Mouse (Mus musculus) bone marrow macrophage, adult 2 months (primary cell): Measurements from ENCODE around the gene Uchl4. TPM values are rescaled to one million over a fixed set of nuclear protein-coding genes. Genes with fewer than 3 reads are reported as not detected.
"Not testable (repeated sequence)": the region's sequence is repeated elsewhere in the genome, so short reads cannot be mapped to it uniquely, and the experiment has no call there.

Experiments
- H3K27ac ChIP-seq: 2 replicates; pipeline ENCODE4 v1.5.1; 2012; ENCODE audit warnings: low read depth, low read length; ENCODE audit not compliant: insufficient read depth
- H3K4me1 ChIP-seq: 2 replicates; pipeline ENCODE4 v1.6.1; 2012; ENCODE audit warnings: low read length; ENCODE audit not compliant: control insufficient read depth, insufficient read depth
- H3K4me3 ChIP-seq: 2 replicates; pipeline ENCODE4 v1.5.1; 2012; ENCODE audit warnings: mild to moderate bottlenecking, low read length, moderate library complexity; ENCODE audit not compliant: insufficient read depth
- CTCF ChIP-seq: IDR thresholded peaks from 2 replicates; pipeline ENCODE4 v1.5.1; 2012; ENCODE audit warnings: low read depth, mild to moderate bottlenecking, low read length, moderate library complexity
- POLR2A ChIP-seq: IDR thresholded peaks from 2 replicates; pipeline ENCODE4 v1.6.1; 2012; ENCODE audit warnings: mild to moderate bottlenecking, low read depth, low read length, borderline replicate concordance
- polyA plus RNA-seq: library from polyadenylated mRNA; stranded (reverse); fragments of >200 nt; gene quantifications from 2 replicates; pipeline ENCODE4 v1.2.4, GENCODE M21; 2012; ENCODE audit not compliant: missing spikeins, insufficient read depth, insufficient read length

Uchl4 gene
- polyA plus RNA-seq, result 1.9 and 2.1 TPM in 2 replicates

- Histone ChIP-seq H3K27ac (no peak within 1 kb of the TSS), H3K4me3 (no peak within 1 kb of the TSS), H3K4me1 (peaks cover 20% of the 10 kb centered on the region)
- TF ChIP-seq POLR2A (no peak), CTCF (no peak)
Measured at GRCm38 (mm10) chr9:64234768-64235435, at the start of gene Uchl4. Gene Uchl4 (plus strand): TSS chr9:64235201.

GRCm38 (mm10) chr9:64193879-64194278 is 41.1 kb upstream of the Uchl4 start:
- TF ChIP-seq POLR2A (no peak), CTCF (no peak)
- H3K4me1 ChIP-seq, result peaks cover 7% of the 10 kb centered on the region
- H3K27ac ChIP-seq, result no peak overlapping the region
- no peak overlapping the region for H3K4me3 ChIP-seq

- Histone ChIP-seq H3K4me1 (peaks cover 7% of the 10 kb centered on the region), H3K4me3 (no peak overlapping the region), H3K27ac (no peak overlapping the region)
- no peak for TF ChIP-seq POLR2A
- no peak for TF ChIP-seq CTCF
Measured at GRCm38 (mm10) chr9:64195554-64195953, 39.4 kb upstream of the Uchl4 start.

GRCm38 (mm10) chr9:64197524-64197923 is 37.5 kb upstream of the Uchl4 start:
- Histone ChIP-seq H3K4me1 (peaks cover 12% of the 10 kb centered on the region), H3K4me3 (no peak overlapping the region), H3K27ac (no peak overlapping the region)
- TF ChIP-seq CTCF (no peak), POLR2A (no peak)

GRCm38 (mm10) chr9:64198068-64198762 is 36.8 kb upstream of the Uchl4 start:
- Histone ChIP-seq H3K27ac (no peak overlapping the region), H3K4me1 (peaks cover 15% of the 10 kb centered on the region), H3K4me3 (no peak overlapping the region)
- no peak for TF ChIP-seq POLR2A
- no peak for TF ChIP-seq CTCF

- not testable (repeated sequence) for H3K4me3 ChIP-seq, H3K27ac ChIP-seq
- H3K4me1 ChIP-seq, result peaks cover 17% of the 10 kb centered on the region
Measured at GRCm38 (mm10) chr9:64198763-64199418, 36.1 kb upstream of the Uchl4 start.

GRCm38 (mm10) chr9:64199897-64200296 is 35.1 kb upstream of the Uchl4 start:
- Histone ChIP-seq H3K4me1 (peaks cover 17% of the 10 kb centered on the region), H3K4me3 (no peak overlapping the region), H3K27ac (no peak overlapping the region)
- TF ChIP-seq CTCF, result no peak
- no peak for TF ChIP-seq POLR2A

GRCm38 (mm10) chr9:64202331-64202730 is 32.7 kb upstream of the Uchl4 start:
- H3K4me1 ChIP-seq, result peaks cover 17% of the 10 kb centered on the region
- TF ChIP-seq POLR2A, result no peak

GRCm38 (mm10) chr9:64202866-64203265 is 32.1 kb upstream of the Uchl4 start:
- H3K4me3 ChIP-seq, result no peak overlapping the region
- H3K27ac ChIP-seq, result peak overlapping the region; percentile 75
- peaks cover 19% of the 10 kb centered on the region for H3K4me1 ChIP-seq
- TF ChIP-seq CTCF, result no peak
- no peak for TF ChIP-seq POLR2A

More at GRCm38 (mm10) chr9:64202331-64202730, 32.7 kb upstream of the Uchl4 start:
- no peak overlapping the region for H3K4me3 ChIP-seq
- H3K27ac ChIP-seq, result peak overlapping the region; percentile 75

- TF ChIP-seq CTCF (no peak), POLR2A (no peak)
Measured at GRCm38 (mm10) chr9:64207509-64208084, 27.4 kb upstream of the Uchl4 start.

More at GRCm38 (mm10) chr9:64207509-64208084, 27.4 kb upstream of the Uchl4 start:
- Histone ChIP-seq H3K27ac (no peak overlapping the region), H3K4me1 (peaks cover 20% of the 10 kb centered on the region), H3K4me3 (no peak overlapping the region)
